Mouse (Mus musculus) heart, adult 11 months (tissue): ENCODE data around the gene Runx2.
A peak's percentile ranks its signal among the peaks of the same experiment; 100 is the strongest.

Experiments used
- DNase-seq: peaks from one replicate; pipeline ENCODE4 v3.0.0; 2022

Runx2 gene

GRCm38 (mm10) chr17:44709516-44710252 is 104.9 kb downstream of the Runx2 start:
- DNase-seq, result peak; percentile 97

GRCm38 (mm10) chr17:44707956-44708355 is 106.6 kb downstream of the Runx2 start:
- DNase-seq, result peak; percentile 42

- DNase-seq, result peak; percentile 71
These were observed 108.1 kb downstream of the Runx2 start for GRCm38 (mm10) chr17:44706531-44706930.

- peak; percentile 55 for DNase-seq
These were observed 111.9 kb downstream of the Runx2 start for GRCm38 (mm10) chr17:44702506-44703298.

GRCm38 (mm10) chr17:44701531-44701930 is 113.1 kb downstream of the Runx2 start:
- DNase-seq, result no peak

- DNase-seq, result no peak
These were observed 114.3 kb downstream of the Runx2 start for GRCm38 (mm10) chr17:44700326-44700725.

- peak; percentile 45 for DNase-seq
These were observed 117.5 kb downstream of the Runx2 start for GRCm38 (mm10) chr17:44697053-44697452.

- DNase-seq, result peak; percentile 83
These were observed 121.0 kb downstream of the Runx2 start for GRCm38 (mm10) chr17:44693552-44693951.

GRCm38 (mm10) chr17:44691517-44691916 is 123.1 kb downstream of the Runx2 start:
- no peak for DNase-seq

- DNase-seq, result peak; percentile 78
These were observed 124.1 kb downstream of the Runx2 start for GRCm38 (mm10) chr17:44690410-44691035.

- peak; percentile 57 for DNase-seq
These were observed 126.3 kb downstream of the Runx2 start for GRCm38 (mm10) chr17:44688306-44688705.

GRCm38 (mm10) chr17:44685514-44685913 is 129.1 kb downstream of the Runx2 start:
- DNase-seq, result no peak

- DNase-seq, result no peak
These were observed 131.6 kb downstream of the Runx2 start for GRCm38 (mm10) chr17:44683026-44683425.

- peak; percentile 95 for DNase-seq
These were observed 136.8 kb downstream of the Runx2 start for GRCm38 (mm10) chr17:44677782-44678181.

- no peak for DNase-seq
These were observed 141.8 kb downstream of the Runx2 start for GRCm38 (mm10) chr17:44672806-44673205.

GRCm38 (mm10) chr17:44671946-44672692 is 142.5 kb downstream of the Runx2 start:
- peak; percentile 93 for DNase-seq

- DNase-seq, result no peak
These were observed 144.6 kb downstream of the Runx2 start for GRCm38 (mm10) chr17:44669985-44670384.

- no peak for DNase-seq
These were observed 147.3 kb downstream of the Runx2 start for GRCm38 (mm10) chr17:44667346-44667745.

GRCm38 (mm10) chr17:44663872-44664271 is 150.7 kb downstream of the Runx2 start:
- no peak for DNase-seq

- DNase-seq, result peak; percentile 89
These were observed 151.4 kb downstream of the Runx2 start for GRCm38 (mm10) chr17:44663208-44663607.

GRCm38 (mm10) chr17:44662080-44662706 is 152.4 kb downstream of the Runx2 start:
- peak; percentile 34 for DNase-seq

GRCm38 (mm10) chr17:44660121-44660806 is 154.3 kb downstream of the Runx2 start:
- peak; percentile 65 for DNase-seq
